Mouse (Mus musculus) ES-Bruce4 (cell line): ENCODE data around the gene Gbgt1.

Experiments
- EP300 ChIP-seq: IDR thresholded peaks from 2 replicates; pipeline ENCODE4 v1.6.1; 2011; ENCODE audit warnings: low read depth, low read length; ENCODE audit not compliant: insufficient read depth
- POLR2A ChIP-seq: IDR thresholded peaks from one replicate; pipeline ENCODE4 v1.8.1; 2011; ENCODE audit warnings: low read length; ENCODE audit not compliant: insufficient read depth

GRCm38 (mm10) chr2:28524406-28524805, 27.7 kb downstream of the Gbgt1 start:
- TF ChIP-seq EP300 (no peak), POLR2A (no peak)
